Mouse (Mus musculus) liver, embryonic 11.5 days (tissue): ENCODE measurements around the gene Farp2. TPM values are rescaled to one million over a fixed set of nuclear protein-coding genes. Genes with fewer than 3 reads are reported as not detected.

Source experiments
- ATAC-seq: fragments of 200-750 bp; cut with Nextera tagmentation; replicated peaks from 2 replicates; pipeline ENCODE4 v1.8.0; 2017; ENCODE audit warnings: moderate number of reproducible peaks, mild to moderate bottlenecking, moderate TSS enrichment, moderate library complexity; ENCODE audit not compliant: low FRiP score
- DNase-seq: peaks from one replicate; pipeline ENCODE4 v3.0.0-alpha.2; 2017; ENCODE audit warnings: low spot score
- H3K27ac ChIP-seq: fragments of 300-500 bp; sonication (generic); 2 replicates; pipeline ENCODE4 v1.5.1; 2014; ENCODE audit warnings: mild to moderate bottlenecking, low read depth, low read length, control low read depth
- H3K27me3 ChIP-seq: fragments of 300-500 bp; sonication (generic); replicated peaks from 2 replicates; pipeline ENCODE4 v1.6.1; 2014; ENCODE audit warnings: low read length, mixed read lengths; ENCODE audit not compliant: control insufficient read depth, insufficient read depth
- H3K36me3 ChIP-seq: fragments of 300-500 bp; sonication (generic); 2 replicates; pipeline ENCODE4 v1.6.1; 2014; ENCODE audit warnings: mild to moderate bottlenecking, low read length, moderate library complexity, mixed read lengths; ENCODE audit not compliant: control insufficient read depth, insufficient read depth
- H3K4me1 ChIP-seq: fragments of 300-500 bp; sonication (generic); replicated peaks from 2 replicates; pipeline ENCODE4 v1.6.1; 2014; ENCODE audit warnings: low read length, mixed read lengths; ENCODE audit not compliant: control insufficient read depth, insufficient read depth
- H3K4me2 ChIP-seq: fragments of 300-500 bp; sonication (generic); 2 replicates; pipeline ENCODE4 v1.6.1; 2014; ENCODE audit warnings: mild to moderate bottlenecking, control low read depth, moderate library complexity
- H3K4me3 ChIP-seq: fragments of 300-500 bp; sonication (generic); 2 replicates; pipeline ENCODE4 v1.5.1; 2014; ENCODE audit warnings: low read depth, low read length, control low read depth
- H3K9ac ChIP-seq: fragments of 300-500 bp; sonication (generic); 2 replicates; pipeline ENCODE4 v1.6.1; 2014; ENCODE audit warnings: low read depth, low read length, control low read depth
- H3K9me3 ChIP-seq: fragments of 300-500 bp; sonication (generic); 2 replicates; pipeline ENCODE4 v1.6.1; 2016; ENCODE audit warnings: low read length, inconsistent platforms, mixed read lengths; ENCODE audit not compliant: control insufficient read depth
- WGBS: fragments of 180-500 bp; shearing (Covaris S2); extraction: QIAGEN DNeasy Blood & Tissue Kit; methylation state at CpG from one replicate; pipeline ENCODE4 v1.1.7; 2014; 5-methylcytosine and 5-hydroxymethylcytosine counted together
- polyA plus RNA-seq: library from polyadenylated mRNA; unstranded; fragments of >200 nt; fragmentation: Nextera tagmentation; extraction: Ambion mirVana; gene quantifications from 2 replicates; pipeline ENCODE4 v1.2.1, GENCODE M21; 2014

The Farp2 gene
- 2.3 and 2.7 TPM in 2 replicates for polyA plus RNA-seq

GRCm38 (mm10) chr1:93511585-93512350 lies at the start of gene Farp2:
TSS of gene Farp2 (plus strand) at chr1:93512079.
- WGBS: under 1% methylated on average over 68 of the region's 71 CpGs
- peaks cover 6% of the 10 kb centered on the region; the same call in 1 of the 2 replicates for H3K36me3 ChIP-seq

GRCm38 (mm10) chr1:93465066-93465465 lies 46.8 kb upstream of the Farp2 start:
- no peak overlapping the region for H3K4me3 ChIP-seq
- H3K27ac ChIP-seq: no peak overlapping the region
- DNase-seq (no peak), ATAC-seq (no peak)
- no peak overlapping the region for H3K4me2 ChIP-seq
- no peak overlapping the region for H3K9ac ChIP-seq
- no peaks in the 10 kb centered on the region; the same call in 1 of the 2 replicates for H3K36me3 ChIP-seq
- H3K27me3 ChIP-seq: no peaks in the 10 kb centered on the region
- no peaks in the 10 kb centered on the region for H3K9me3 ChIP-seq
- H3K4me1 ChIP-seq: no peaks in the 10 kb centered on the region

More at GRCm38 (mm10) chr1:93511585-93512350, at the start of gene Farp2:
- Histone ChIP-seq H3K4me1 (peaks cover 11% of the 10 kb centered on the region; the same call in 1 of the 2 replicates), H3K9me3 (no peaks in the 10 kb centered on the region), H3K4me2 (peak within 1 kb of the TSS; percentile 93), H3K27ac (no peak within 1 kb of the TSS; the same call in 1 of the 2 replicates), H3K27me3 (no peaks in the 10 kb centered on the region), H3K4me3 (peak within 1 kb of the TSS; percentile 66), H3K9ac (peak within 1 kb of the TSS; percentile 72)
- peak; percentile 91 for DNase-seq
- ATAC-seq: peak; percentile 99

GRCm38 (mm10) chr1:93465746-93466145 lies 46.1 kb upstream of the Farp2 start:
- H3K9ac ChIP-seq: no peak overlapping the region
- H3K9me3 ChIP-seq: no peaks in the 10 kb centered on the region
- no peaks in the 10 kb centered on the region; the same call in 1 of the 2 replicates for H3K36me3 ChIP-seq
- no peak overlapping the region for H3K27ac ChIP-seq
- H3K4me1 ChIP-seq: no peaks in the 10 kb centered on the region
- DNase-seq: no peak
- H3K4me2 ChIP-seq: no peak overlapping the region
- no peak overlapping the region for H3K4me3 ChIP-seq
- H3K27me3 ChIP-seq: no peaks in the 10 kb centered on the region
- ATAC-seq: no peak

GRCm38 (mm10) chr1:93468626-93469025 lies 43.3 kb upstream of the Farp2 start:
- WGBS: 89% methylated on average over 4 of the region's 4 CpGs
- Histone ChIP-seq H3K9ac (no peak overlapping the region), H3K27ac (no peak overlapping the region), H3K9me3 (no peaks in the 10 kb centered on the region), H3K27me3 (no peaks in the 10 kb centered on the region), H3K36me3 (no peaks in the 10 kb centered on the region; the same call in 1 of the 2 replicates), H3K4me2 (no peak overlapping the region), H3K4me3 (no peak overlapping the region), H3K4me1 (no peaks in the 10 kb centered on the region)
- ATAC-seq (no peak), DNase-seq (no peak)

- H3K27ac ChIP-seq: no peak overlapping the region
- H3K4me3 ChIP-seq: no peak overlapping the region
- H3K4me1 ChIP-seq: peaks cover 5% of the 10 kb centered on the region
- no peaks in the 10 kb centered on the region for H3K9me3 ChIP-seq
- no peak overlapping the region for H3K4me2 ChIP-seq
- 91% methylated on average over 3 of the region's 3 CpGs for WGBS
- H3K27me3 ChIP-seq: no peaks in the 10 kb centered on the region
- H3K36me3 ChIP-seq: no peaks in the 10 kb centered on the region
- DNase-seq: no peak
- H3K9ac ChIP-seq: no peak overlapping the region
- no peak for ATAC-seq
Measured at GRCm38 (mm10) chr1:93475694-93476093, 36.2 kb upstream of the Farp2 start.

- H3K27ac ChIP-seq: peak overlapping the region; percentile 96
- H3K4me3 ChIP-seq: peak overlapping the region; percentile 73
- H3K27me3 ChIP-seq: no peaks in the 10 kb centered on the region
- peak overlapping the region; percentile 93 for H3K9ac ChIP-seq
- no peaks in the 10 kb centered on the region for H3K36me3 ChIP-seq
- DNase-seq (peak; percentile 94), ATAC-seq (peak; percentile 96)
- H3K4me1 ChIP-seq: peaks cover 10% of the 10 kb centered on the region
- H3K9me3 ChIP-seq: no peaks in the 10 kb centered on the region
- H3K4me2 ChIP-seq: peak overlapping the region; percentile 80
- under 1% methylated on average over 39 of the region's 41 CpGs for WGBS
Measured at GRCm38 (mm10) chr1:93477758-93478585, 33.9 kb upstream of the Farp2 start.

GRCm38 (mm10) chr1:93478586-93479475 lies 33.0 kb upstream of the Farp2 start, which contains the start of gene Hdlbp:
TSS of gene Hdlbp (minus strand) at chr1:93478815.
- DNase-seq: peak; percentile 98
- WGBS: 1% methylated on average over 74 of the region's 74 CpGs
- peak; percentile 89 for ATAC-seq

More at GRCm38 (mm10) chr1:93478586-93479475, 33.0 kb upstream of the Farp2 start, which contains the start of gene Hdlbp:
- H3K4me1 ChIP-seq: peaks cover 10% of the 10 kb centered on the region
- H3K27ac ChIP-seq: peak within 1 kb of the TSS; percentile 96
- no peaks in the 10 kb centered on the region for H3K36me3 ChIP-seq
- peak within 1 kb of the TSS; percentile 73 for H3K4me3 ChIP-seq
- H3K9me3 ChIP-seq: no peaks in the 10 kb centered on the region
- no peaks in the 10 kb centered on the region for H3K27me3 ChIP-seq
- H3K9ac ChIP-seq: peak within 1 kb of the TSS; percentile 93
- peak within 1 kb of the TSS; percentile 80 for H3K4me2 ChIP-seq
